Comparison of ENCODE assay signal across 22 mouse cellular contexts in genomic region chr1:42905148-42905547, GRCm38 (mm10). TPM values are rescaled to one million over a fixed set of nuclear protein-coding genes. Genes with fewer than 3 reads are reported as not detected.
"Had no signal": no experiment of that assay in that cellular context is flagged by ENCODE, and none has a peak within 500 bp of the region (broad histone marks: within the 10 kb centered on the region; RNA-seq: fewer than 3 reads in every experiment).

No protein-coding gene starts in this region.

- H3K4me3 ChIP-seq: liver, embryonic 13.5 days; liver, embryonic 15.5 days; lung, embryonic 15.5 days; megakaryocyte, embryonic 14.5 days; neural tube, embryonic 13.5 days; neural tube, embryonic 15.5 days had no signal

- H3K4me2 ChIP-seq: liver, embryonic 13.5 days; liver, embryonic 15.5 days; lung, embryonic 15.5 days; neural tube, embryonic 13.5 days; neural tube, embryonic 15.5 days had no signal

- H3K27me3 ChIP-seq: liver, embryonic 13.5 days; liver, embryonic 15.5 days; lung, embryonic 15.5 days; megakaryocyte, embryonic 14.5 days; neural tube, embryonic 13.5 days; neural tube, embryonic 15.5 days had no signal

- H3K27ac ChIP-seq: liver, embryonic 13.5 days; liver, embryonic 15.5 days; lung, embryonic 15.5 days; macrophage; neural tube, embryonic 13.5 days; neural tube, embryonic 15.5 days had no signal

- H3K9me3 ChIP-seq: liver, embryonic 13.5 days; liver, embryonic 15.5 days; lung, embryonic 15.5 days; megakaryocyte, embryonic 14.5 days; neural tube, embryonic 13.5 days; neural tube, embryonic 15.5 days had no signal

- H3K9ac ChIP-seq: liver, embryonic 13.5 days; liver, embryonic 15.5 days; liver, postnatal 0 days; lung, embryonic 15.5 days; neural tube, embryonic 13.5 days; neural tube, embryonic 15.5 days had no signal

- ATAC-seq: liver, postnatal 0 days; lung, postnatal 0 days; midbrain, embryonic 16.5 days had no signal

- H3K4me1 ChIP-seq: liver, embryonic 13.5 days; liver, embryonic 15.5 days; lung, embryonic 15.5 days; neural tube, embryonic 13.5 days; neural tube, embryonic 15.5 days had no signal

- DNase-seq: liver, embryonic 13.5 days; liver, postnatal 0 days; lung, adult 2 months; lung, postnatal 14 days; lung, postnatal 36 days; midbrain, embryonic 14.5 days; retina, postnatal 1 day; right cerebral cortex, adult 18-20 months; right cerebral cortex, postnatal 25 days; right cerebral cortex, postnatal 4 days; spleen, adult 18-20 months; thymus, adult 2 months; thymus, postnatal 25 days; thymus, postnatal 4 days had no signal

RNA-seq across cellular contexts. Expression of gene Gpr45, which starts 47.5 kb away (rescaled TPM):
- polyA plus RNA-seq: macrophage had no signal
